Mouse (Mus musculus): ENCODE measurements around the gene Sema3e. TPM values are rescaled to one million over a fixed set of nuclear protein-coding genes. Genes with fewer than 3 reads are reported as not detected.

Gene Sema3e
- polyA plus RNA-seq, 1 experiment from 2014 or later: 1.5 TPM

GRCm38 (mm10) chr5:14173355-14174183 lies 148.5 kb downstream of the Sema3e start:
- H3K4me1 ChIP-seq: no peaks in the 10 kb centered on the region
- WGBS: 88% methylated on average over 10 of the region's 10 CpGs

GRCm38 (mm10) chr5:14180571-14180970 lies 155.5 kb downstream of the Sema3e start:
- Histone ChIP-seq H3K9me3 (no peaks in the 10 kb centered on the region), H3K27me3 (ENCODE audit: poor library complexity, severe bottlenecking) (no peaks in the 10 kb centered on the region), H3K4me1 (no peaks in the 10 kb centered on the region), H3K36me3 (replicated peaks) (no peaks in the 10 kb centered on the region), H3K4me3 (no peak overlapping the region), H3K27ac (no peak overlapping the region)
- DNase-seq (ENCODE audit: extremely low spot score, low spot score): no peak
- WGBS: 90% methylated on average over 10 of the region's 10 CpGs

More at GRCm38 (mm10) chr5:14173355-14174183, 148.5 kb downstream of the Sema3e start:
- no peak overlapping the region for H3K4me3 ChIP-seq
- no peaks in the 10 kb centered on the region for H3K27me3 ChIP-seq (ENCODE audit: poor library complexity, severe bottlenecking)
- DNase-seq (ENCODE audit: extremely low spot score, low spot score): no peak
- no peaks in the 10 kb centered on the region for H3K36me3 ChIP-seq (replicated peaks)
- H3K9me3 ChIP-seq: no peaks in the 10 kb centered on the region
- no peak overlapping the region for H3K27ac ChIP-seq

- H3K27me3 ChIP-seq (ENCODE audit: poor library complexity, severe bottlenecking): no peaks in the 10 kb centered on the region
- 92% methylated on average over 11 of the region's 11 CpGs for WGBS
Observed at GRCm38 (mm10) chr5:14182156-14182555, 157.1 kb downstream of the Sema3e start.

GRCm38 (mm10) chr5:14195172-14195819 lies 170.2 kb downstream of the Sema3e start:
- no peak for DNase-seq (ENCODE audit: extremely low spot score, low spot score)

More at GRCm38 (mm10) chr5:14182156-14182555, 157.1 kb downstream of the Sema3e start:
- no peak overlapping the region for H3K4me3 ChIP-seq
- no peaks in the 10 kb centered on the region for H3K9me3 ChIP-seq
- no peaks in the 10 kb centered on the region for H3K4me1 ChIP-seq
- no peak overlapping the region for H3K27ac ChIP-seq
- no peak for DNase-seq (ENCODE audit: extremely low spot score, low spot score)
- H3K36me3 ChIP-seq (replicated peaks): no peaks in the 10 kb centered on the region

GRCm38 (mm10) chr5:14198344-14199040 lies 173.4 kb downstream of the Sema3e start:
- H3K4me3 ChIP-seq: no peak overlapping the region
- WGBS: 79% methylated on average over 3 of the region's 3 CpGs
- no peaks in the 10 kb centered on the region for H3K36me3 ChIP-seq (replicated peaks)
- no peak overlapping the region for H3K27ac ChIP-seq
- no peaks in the 10 kb centered on the region for H3K4me1 ChIP-seq
- H3K27me3 ChIP-seq (ENCODE audit: poor library complexity, severe bottlenecking): no peaks in the 10 kb centered on the region
- no peak for DNase-seq (ENCODE audit: extremely low spot score, low spot score)
- no peaks in the 10 kb centered on the region for H3K9me3 ChIP-seq

More at GRCm38 (mm10) chr5:14195172-14195819, 170.2 kb downstream of the Sema3e start:
- H3K4me1 ChIP-seq: no peaks in the 10 kb centered on the region
- no peak overlapping the region for H3K27ac ChIP-seq
- no peaks in the 10 kb centered on the region for H3K27me3 ChIP-seq (ENCODE audit: poor library complexity, severe bottlenecking)
- H3K4me3 ChIP-seq: no peak overlapping the region
- no peaks in the 10 kb centered on the region for H3K9me3 ChIP-seq
- no peaks in the 10 kb centered on the region for H3K36me3 ChIP-seq (replicated peaks)
- WGBS: 84% methylated on average over 6 of the region's 6 CpGs

- H3K4me1 ChIP-seq: no peaks in the 10 kb centered on the region
- no peak overlapping the region for H3K27ac ChIP-seq
- WGBS: 90% methylated on average over 2 of the region's 2 CpGs
- no peaks in the 10 kb centered on the region for H3K36me3 ChIP-seq (replicated peaks)
- no peak overlapping the region for H3K4me3 ChIP-seq
- DNase-seq (ENCODE audit: extremely low spot score, low spot score): no peak
- no peaks in the 10 kb centered on the region for H3K27me3 ChIP-seq (ENCODE audit: poor library complexity, severe bottlenecking)
- no peaks in the 10 kb centered on the region for H3K9me3 ChIP-seq
Observed at GRCm38 (mm10) chr5:14206794-14207193, 181.7 kb downstream of the Sema3e start.

GRCm38 (mm10) chr5:14209962-14210361 lies 184.9 kb downstream of the Sema3e start:
- no peak overlapping the region for H3K4me3 ChIP-seq
- no peak overlapping the region for H3K27ac ChIP-seq
- H3K4me1 ChIP-seq: no peaks in the 10 kb centered on the region
- no peaks in the 10 kb centered on the region for H3K27me3 ChIP-seq (ENCODE audit: poor library complexity, severe bottlenecking)
- WGBS: 82% methylated on average over 3 of the region's 3 CpGs
- H3K36me3 ChIP-seq (replicated peaks): no peaks in the 10 kb centered on the region
- H3K9me3 ChIP-seq: no peaks in the 10 kb centered on the region
- no peak for DNase-seq (ENCODE audit: extremely low spot score, low spot score)

- H3K4me3 ChIP-seq: no peak overlapping the region
- no peak for DNase-seq (ENCODE audit: extremely low spot score, low spot score)
- 86% methylated on average over 7 of the region's 7 CpGs for WGBS
- H3K36me3 ChIP-seq (replicated peaks): no peaks in the 10 kb centered on the region
- no peaks in the 10 kb centered on the region for H3K27me3 ChIP-seq (ENCODE audit: poor library complexity, severe bottlenecking)
- no peaks in the 10 kb centered on the region for H3K9me3 ChIP-seq
- no peak overlapping the region for H3K27ac ChIP-seq
- H3K4me1 ChIP-seq: no peaks in the 10 kb centered on the region
Observed at GRCm38 (mm10) chr5:14216211-14216610, 191.1 kb downstream of the Sema3e start.

- no peaks in the 10 kb centered on the region for H3K27me3 ChIP-seq (ENCODE audit: poor library complexity, severe bottlenecking)
- no peaks in the 10 kb centered on the region for H3K4me1 ChIP-seq
- no peak overlapping the region for H3K27ac ChIP-seq
- WGBS: 82% methylated on average over 4 of the region's 4 CpGs
- no peak overlapping the region for H3K4me3 ChIP-seq
- DNase-seq (ENCODE audit: extremely low spot score, low spot score): no peak
- H3K36me3 ChIP-seq (replicated peaks): no peaks in the 10 kb centered on the region
- no peaks in the 10 kb centered on the region for H3K9me3 ChIP-seq
Observed at GRCm38 (mm10) chr5:14218677-14219076, 193.6 kb downstream of the Sema3e start.

GRCm38 (mm10) chr5:14224509-14224908 lies 199.4 kb downstream of the Sema3e start:
- Histone ChIP-seq H3K4me1 (no peaks in the 10 kb centered on the region), H3K36me3 (replicated peaks) (no peaks in the 10 kb centered on the region), H3K27ac (no peak overlapping the region), H3K27me3 (ENCODE audit: poor library complexity, severe bottlenecking) (no peaks in the 10 kb centered on the region), H3K4me3 (no peak overlapping the region), H3K9me3 (no peaks in the 10 kb centered on the region)
- DNase-seq (ENCODE audit: extremely low spot score, low spot score): no peak
- WGBS: 91% methylated on average over 6 of the region's 6 CpGs

GRCm38 (mm10) chr5:14231027-14231426 lies 206.0 kb downstream of the Sema3e start:
- H3K9me3 ChIP-seq: no peaks in the 10 kb centered on the region
- H3K27ac ChIP-seq: no peak overlapping the region
- no peaks in the 10 kb centered on the region for H3K4me1 ChIP-seq
- no peak overlapping the region for H3K4me3 ChIP-seq
- 83% methylated on average over 3 of the region's 3 CpGs for WGBS
- no peaks in the 10 kb centered on the region for H3K36me3 ChIP-seq (replicated peaks)
- no peaks in the 10 kb centered on the region for H3K27me3 ChIP-seq (ENCODE audit: poor library complexity, severe bottlenecking)
- no peak for DNase-seq (ENCODE audit: extremely low spot score, low spot score)

- peak; percentile 20 for DNase-seq (ENCODE audit: extremely low spot score, low spot score)
- H3K27ac ChIP-seq: no peak overlapping the region
- 42% methylated on average over 8 of the region's 8 CpGs for WGBS
- no peaks in the 10 kb centered on the region for H3K4me1 ChIP-seq
- H3K4me3 ChIP-seq: no peak overlapping the region
- H3K9me3 ChIP-seq: no peaks in the 10 kb centered on the region
- H3K36me3 ChIP-seq (replicated peaks): no peaks in the 10 kb centered on the region
- H3K27me3 ChIP-seq (ENCODE audit: poor library complexity, severe bottlenecking): no peaks in the 10 kb centered on the region
Observed at GRCm38 (mm10) chr5:14252583-14252982, 227.5 kb downstream of the Sema3e start.

- no peaks in the 10 kb centered on the region for H3K36me3 ChIP-seq (replicated peaks)
- no peaks in the 10 kb centered on the region for H3K9me3 ChIP-seq
- H3K27ac ChIP-seq: no peak overlapping the region
- H3K4me3 ChIP-seq: no peak overlapping the region
- WGBS: 74% methylated on average over 1 of the region's 1 CpGs
- no peaks in the 10 kb centered on the region for H3K4me1 ChIP-seq
- H3K27me3 ChIP-seq (ENCODE audit: poor library complexity, severe bottlenecking): no peaks in the 10 kb centered on the region
- no peak for DNase-seq (ENCODE audit: extremely low spot score, low spot score)
Observed at GRCm38 (mm10) chr5:14253328-14253727, 228.3 kb downstream of the Sema3e start.

Data from forebrain, embryonic 10.5 days (tissue).